Mouse (Mus musculus) kidney, embryonic 15.5 days (tissue): ENCODE results near the gene Rab4b. TPM values are rescaled to one million over a fixed set of nuclear protein-coding genes. Genes with fewer than 3 reads are reported as not detected.

Experiments
- ATAC-seq: fragments of 200-750 bp; cut with Nextera tagmentation; replicated peaks from 2 replicates; pipeline ENCODE4 v1.8.0; 2017; ENCODE audit warnings: moderate TSS enrichment; ENCODE audit not compliant: low FRiP score
- H3K27ac ChIP-seq: fragments of 300-500 bp; sonication (generic); 2 replicates; pipeline ENCODE4 v1.5.1; 2015; ENCODE audit warnings: mild to moderate bottlenecking, inconsistent platforms
- H3K27me3 ChIP-seq: fragments of 300-500 bp; sonication (generic); 2 replicates; pipeline ENCODE4 v1.6.1; 2015; ENCODE audit warnings: inconsistent platforms
- H3K36me3 ChIP-seq: fragments of 300-500 bp; sonication (generic); 2 replicates; pipeline ENCODE4 v1.6.1; 2015; ENCODE audit warnings: inconsistent platforms
- H3K4me1 ChIP-seq: fragments of 300-500 bp; sonication (generic); 2 replicates; pipeline ENCODE4 v1.6.1; 2015; ENCODE audit warnings: inconsistent platforms
- H3K4me2 ChIP-seq: fragments of 300-500 bp; sonication (generic); 2 replicates; pipeline ENCODE4 v1.6.1; 2015; ENCODE audit warnings: moderate library complexity, mild to moderate bottlenecking, inconsistent platforms
- H3K4me3 ChIP-seq: fragments of 300-500 bp; sonication (generic); replicated peaks from 2 replicates; pipeline ENCODE4 v1.5.1; 2015; ENCODE audit warnings: mild to moderate bottlenecking, inconsistent platforms
- H3K9ac ChIP-seq: fragments of 300-500 bp; sonication (generic); 2 replicates; pipeline ENCODE4 v1.6.1; 2015; ENCODE audit warnings: mild to moderate bottlenecking, inconsistent platforms
- H3K9me3 ChIP-seq: fragments of 300-500 bp; sonication (generic); replicated peaks from 2 replicates; pipeline ENCODE4 v1.6.1; 2016; ENCODE audit warnings: inconsistent platforms
- WGBS: fragments of 180-500 bp; shearing (Covaris S2); methylation state at CpG from one replicate; pipeline ENCODE4 v1.1.7; 2015; ENCODE audit warnings: mixed read lengths; 5-methylcytosine and 5-hydroxymethylcytosine counted together
- polyA plus RNA-seq: library from polyadenylated mRNA; unstranded; fragments of >200 nt; fragmentation: Nextera tagmentation; extraction: Ambion mirVana; gene quantifications from 2 replicates; pipeline ENCODE4 v1.2.1, GENCODE M21; 2015

Gene Rab4b
- 60.1 and 66.8 TPM in 2 replicates for polyA plus RNA-seq

DNA sequence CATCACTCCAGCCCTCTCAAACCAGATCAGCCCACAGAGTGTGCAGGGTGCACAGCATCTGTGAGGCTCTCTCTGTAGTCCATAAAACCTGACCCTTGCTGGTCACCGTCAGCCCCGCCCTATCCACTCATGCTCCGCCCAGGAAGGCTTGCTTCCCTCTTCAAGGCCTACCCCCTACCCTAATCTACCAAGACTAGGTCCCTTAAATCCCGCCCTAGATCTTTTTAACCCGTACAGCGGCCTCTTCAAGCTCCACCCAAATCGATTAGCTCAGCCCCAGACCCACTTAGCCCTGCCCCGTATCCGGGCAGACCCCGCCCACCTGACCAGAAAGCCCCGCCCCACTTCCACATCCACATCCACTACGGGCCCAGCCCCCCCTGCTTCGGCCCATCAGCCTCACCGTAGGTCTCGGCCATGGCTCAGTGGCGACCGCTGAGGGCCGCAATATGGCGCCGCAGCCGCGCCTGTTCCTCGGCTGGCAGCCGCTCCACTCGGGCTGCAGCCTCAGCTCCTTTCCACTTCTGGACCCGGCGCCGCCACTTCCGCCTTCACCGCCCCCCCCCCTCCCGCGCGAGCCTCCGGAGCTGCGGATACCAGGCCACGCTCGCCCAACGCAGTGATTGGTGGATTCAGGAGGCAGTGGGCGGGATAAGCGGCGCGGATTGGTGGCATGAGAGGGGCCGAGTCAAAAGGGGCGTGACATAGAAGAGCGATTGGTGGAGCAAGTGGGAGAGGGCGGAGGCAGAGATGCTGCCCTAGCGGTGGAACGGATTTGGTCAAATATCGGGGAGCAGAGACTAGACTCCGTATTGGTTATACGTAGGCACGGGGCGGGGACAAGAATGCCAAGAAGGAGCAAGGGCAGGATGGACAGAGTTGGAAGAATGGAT is at the start of gene Rab4b:
Gene Rab4b (minus strand): TSS at position 573 of the 893 bp plus-strand sequence.
- Histone ChIP-seq H3K4me1 (peaks cover 28% of the 10 kb centered on the region), H3K27me3 (no peaks in the 10 kb centered on the region), H3K4me2 (peak within 1 kb of the TSS; percentile 56), H3K9me3 (no peaks in the 10 kb centered on the region), H3K4me3 (peak within 1 kb of the TSS; percentile 70), H3K9ac (peak within 1 kb of the TSS; percentile 61), H3K27ac (peak within 1 kb of the TSS; percentile 97), H3K36me3 (peaks cover 24% of the 10 kb centered on the region)
- WGBS = under 1% methylated on average over 53 of the region's 53 CpGs
- ATAC-seq = peak; percentile 98

GRCm38 (mm10) chr7:27228281-27228821 is 49.7 kb upstream of the Rab4b start, which contains the start of gene Itpkc:
Gene Itpkc (minus strand): TSS chr7:27228661.
- peak within 1 kb of the TSS; percentile 80 for H3K9ac ChIP-seq
- peak; percentile 76 for ATAC-seq
- no peaks in the 10 kb centered on the region for H3K36me3 ChIP-seq
- peaks cover 56% of the 10 kb centered on the region for H3K4me1 ChIP-seq
- peak within 1 kb of the TSS; percentile 87 for H3K4me2 ChIP-seq
- H3K4me3 ChIP-seq = peak within 1 kb of the TSS; percentile 90
- under 1% methylated on average over 49 of the region's 49 CpGs for WGBS
- H3K27me3 ChIP-seq = no peaks in the 10 kb centered on the region
- H3K9me3 ChIP-seq = no peaks in the 10 kb centered on the region
- peak within 1 kb of the TSS; percentile 92 for H3K27ac ChIP-seq

DNA sequence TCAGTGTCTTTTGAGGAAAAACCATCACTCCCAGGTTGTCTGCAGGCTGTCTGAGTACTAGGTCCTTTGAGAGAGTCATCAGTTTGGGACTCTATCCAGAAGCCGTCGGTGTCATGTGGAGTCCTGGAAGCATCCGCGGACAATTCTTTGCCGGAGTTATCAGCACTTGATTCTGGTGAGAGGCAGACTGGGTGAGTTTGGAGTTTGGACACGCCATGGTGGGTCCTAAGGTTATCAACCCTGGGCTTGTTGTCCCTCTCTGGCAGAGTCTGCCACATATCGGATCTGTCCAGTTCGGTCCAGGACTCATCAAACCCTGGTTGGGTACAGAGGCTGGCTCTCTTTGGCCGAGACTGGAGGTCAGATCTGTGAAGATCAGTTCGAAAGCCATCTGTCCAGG is 49.0 kb upstream of the Rab4b start:
- no peaks in the 10 kb centered on the region for H3K27me3 ChIP-seq
- peaks cover 54% of the 10 kb centered on the region for H3K4me1 ChIP-seq
- H3K4me3 ChIP-seq = peak overlapping the region; percentile 90
- H3K9me3 ChIP-seq = no peaks in the 10 kb centered on the region
- H3K4me2 ChIP-seq = peak overlapping the region; percentile 87
- 2% methylated on average over 10 of the region's 10 CpGs for WGBS
- ATAC-seq = peak; percentile 9
- peak overlapping the region; percentile 80 for H3K9ac ChIP-seq
- 0 out of 2 replicates have a peak, but pooled peaks cover 2% of the 10 kb centered on the region for H3K36me3 ChIP-seq
- H3K27ac ChIP-seq = peak overlapping the region; percentile 92

GRCm38 (mm10) chr7:27227276-27227675 is 48.6 kb upstream of the Rab4b start:
- 30% methylated on average over 9 of the region's 9 CpGs for WGBS
- H3K4me3 ChIP-seq = peak overlapping the region; percentile 90

DNA sequence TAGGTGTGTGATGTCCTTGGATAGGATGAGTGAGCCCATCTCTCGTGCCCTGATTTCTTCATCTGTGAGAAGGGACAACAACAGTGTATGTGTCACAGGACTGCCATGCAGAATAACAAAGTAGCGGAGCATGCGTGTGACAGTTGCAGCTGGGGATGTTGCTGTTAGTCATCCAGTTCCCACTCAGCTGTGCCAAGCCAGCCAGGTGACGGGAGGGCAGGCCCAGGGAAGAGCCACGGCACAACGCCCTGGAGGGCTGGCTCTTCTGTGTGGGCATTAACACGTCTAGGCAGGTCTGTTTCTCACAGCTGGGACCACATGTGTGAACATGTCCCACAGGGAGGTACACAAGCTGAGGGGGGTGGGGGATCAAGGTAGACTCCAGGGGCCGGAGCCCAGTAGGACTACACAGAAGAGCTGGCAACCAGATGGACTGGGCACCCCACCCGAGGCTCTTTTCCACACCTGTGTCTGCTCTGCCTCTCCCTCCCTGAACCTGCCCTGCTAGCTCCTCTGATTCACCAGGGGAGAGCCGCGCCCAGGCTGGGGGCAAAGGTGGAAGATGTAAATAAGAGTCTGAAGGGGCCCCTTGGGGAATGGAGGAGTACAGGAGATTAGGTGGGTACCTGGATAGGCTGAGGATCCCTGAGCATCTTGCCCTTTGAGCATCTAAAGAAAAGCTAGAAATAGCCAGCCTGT is 46.3 kb upstream of the Rab4b start:
- H3K27me3 ChIP-seq = no peaks in the 10 kb centered on the region
- ATAC-seq = no peak
- peaks cover 5% of the 10 kb centered on the region; the same call in 1 of the 2 replicates for H3K36me3 ChIP-seq
- H3K4me1 ChIP-seq = peaks cover 49% of the 10 kb centered on the region
- H3K9ac ChIP-seq = no peak overlapping the region
- H3K27ac ChIP-seq = no peak overlapping the region
- peak overlapping the region; percentile 87 for H3K4me2 ChIP-seq
- H3K4me3 ChIP-seq = no peak overlapping the region
- no peaks in the 10 kb centered on the region for H3K9me3 ChIP-seq
- 65% methylated on average over 11 of the region's 11 CpGs for WGBS

More at GRCm38 (mm10) chr7:27227276-27227675, 48.6 kb upstream of the Rab4b start:
- 0 out of 2 replicates have a peak, but pooled peaks cover 4% of the 10 kb centered on the region for H3K36me3 ChIP-seq
- H3K9me3 ChIP-seq = no peaks in the 10 kb centered on the region
- no peak for ATAC-seq
- peaks cover 51% of the 10 kb centered on the region for H3K4me1 ChIP-seq
- H3K4me2 ChIP-seq = peak overlapping the region; percentile 87
- H3K9ac ChIP-seq = peak overlapping the region; percentile 80
- H3K27me3 ChIP-seq = no peaks in the 10 kb centered on the region
- no peak overlapping the region for H3K27ac ChIP-seq

DNA sequence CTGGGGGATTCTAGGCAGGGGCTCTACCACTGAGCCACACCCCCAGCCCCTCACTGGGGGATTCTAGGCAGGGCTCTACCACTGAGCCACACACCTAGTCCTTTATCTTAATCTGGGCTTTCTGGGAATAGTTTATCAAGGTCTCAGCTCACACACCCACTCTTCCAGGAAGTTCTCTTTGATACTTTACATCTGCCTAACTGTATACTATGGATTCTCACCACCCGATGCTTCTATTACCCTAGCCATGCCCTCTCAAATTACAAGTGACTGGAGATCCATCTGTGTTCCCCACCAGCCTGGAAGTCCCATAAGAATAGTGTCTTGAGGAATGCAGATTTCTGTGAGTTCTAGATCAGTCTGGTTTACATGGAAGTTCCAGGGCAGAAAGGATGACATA is 43.8 kb upstream of the Rab4b start:
- Histone ChIP-seq H3K4me1 (peaks cover 42% of the 10 kb centered on the region), H3K27ac (no peak overlapping the region), H3K9me3 (no peaks in the 10 kb centered on the region), H3K4me3 (no peak overlapping the region), H3K36me3 (peaks cover 30% of the 10 kb centered on the region), H3K4me2 (no peak overlapping the region), H3K27me3 (no peaks in the 10 kb centered on the region), H3K9ac (no peak overlapping the region)
- no peak for ATAC-seq
- 60% methylated on average over 1 of the region's 1 CpGs for WGBS

GRCm38 (mm10) chr7:27221939-27222338 is 43.2 kb upstream of the Rab4b start:
- Histone ChIP-seq H3K9ac (no peak overlapping the region), H3K27ac (no peak overlapping the region), H3K36me3 (peaks cover 33% of the 10 kb centered on the region), H3K4me2 (no peak overlapping the region), H3K9me3 (no peaks in the 10 kb centered on the region), H3K4me3 (no peak overlapping the region), H3K4me1 (peaks cover 36% of the 10 kb centered on the region), H3K27me3 (no peaks in the 10 kb centered on the region)
- ATAC-seq = no peak
- 69% methylated on average over 6 of the region's 6 CpGs for WGBS

- ATAC-seq = 0 out of 2 replicates have a peak, but pooled peaks have one; percentile 6
- Histone ChIP-seq H3K4me2 (no peak overlapping the region), H3K27ac (no peak overlapping the region), H3K9ac (no peak overlapping the region), H3K4me1 (peaks cover 16% of the 10 kb centered on the region), H3K4me3 (no peak overlapping the region), H3K36me3 (peaks cover 51% of the 10 kb centered on the region), H3K9me3 (no peaks in the 10 kb centered on the region), H3K27me3 (no peaks in the 10 kb centered on the region)
- WGBS = 56% methylated on average over 11 of the region's 11 CpGs
Observed at GRCm38 (mm10) chr7:27219937-27220336, 41.2 kb upstream of the Rab4b start.

DNA sequence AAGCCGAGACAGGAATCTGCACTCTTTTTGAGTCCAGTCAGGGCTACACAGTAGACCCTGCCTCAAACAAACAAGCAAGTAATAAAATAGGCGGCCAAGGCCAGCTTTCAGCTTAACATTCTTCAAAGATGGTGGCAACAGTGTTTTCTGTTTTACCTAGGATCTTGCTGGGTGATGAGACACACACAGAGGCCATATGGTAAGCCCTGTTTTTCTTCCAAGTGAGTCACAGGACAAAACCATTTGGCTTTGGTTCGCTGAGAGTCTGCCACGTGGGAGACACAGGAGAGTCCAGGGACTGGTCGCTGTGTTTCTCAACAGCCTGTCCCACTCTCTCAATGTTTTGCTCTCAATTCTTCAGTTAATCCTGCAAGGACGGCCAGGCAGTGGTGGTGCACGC is 39.9 kb upstream of the Rab4b start:
- Histone ChIP-seq H3K27ac (no peak overlapping the region), H3K4me1 (peaks cover 3% of the 10 kb centered on the region), H3K9ac (no peak overlapping the region), H3K27me3 (no peaks in the 10 kb centered on the region), H3K36me3 (peaks cover 61% of the 10 kb centered on the region), H3K4me2 (no peak overlapping the region), H3K9me3 (no peaks in the 10 kb centered on the region), H3K4me3 (no peak overlapping the region)
- no peak for ATAC-seq
- 59% methylated on average over 7 of the region's 7 CpGs for WGBS

DNA sequence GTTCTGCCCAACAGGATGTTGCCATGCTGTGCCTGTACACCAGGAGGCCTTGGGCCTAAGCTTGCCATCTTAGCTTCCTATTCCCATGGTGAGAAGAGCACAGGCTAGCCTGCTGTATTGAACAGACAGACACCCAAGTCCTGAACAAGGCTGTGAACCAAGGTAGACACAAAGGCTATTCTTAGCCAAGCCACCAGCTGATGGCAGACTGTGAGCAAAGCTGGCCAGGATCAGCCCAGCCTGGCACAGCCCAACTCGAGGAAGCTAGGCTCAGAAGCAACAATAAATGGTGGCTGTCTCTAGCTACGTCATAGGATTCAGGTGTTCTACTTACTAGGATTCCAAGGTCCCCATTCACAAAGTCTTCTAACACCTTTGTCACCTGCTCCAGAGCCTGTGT is 33.9 kb upstream of the Rab4b start:
- H3K4me2 ChIP-seq = no peak overlapping the region
- no peak overlapping the region for H3K4me3 ChIP-seq
- H3K27ac ChIP-seq = no peak overlapping the region
- 89% methylated on average over 2 of the region's 2 CpGs for WGBS
- H3K36me3 ChIP-seq = peaks cover 92% of the 10 kb centered on the region
- no peaks in the 10 kb centered on the region for H3K9me3 ChIP-seq
- no peaks in the 10 kb centered on the region for H3K27me3 ChIP-seq
- no peak for ATAC-seq
- no peak overlapping the region for H3K9ac ChIP-seq
- H3K4me1 ChIP-seq = no peaks in the 10 kb centered on the region

DNA sequence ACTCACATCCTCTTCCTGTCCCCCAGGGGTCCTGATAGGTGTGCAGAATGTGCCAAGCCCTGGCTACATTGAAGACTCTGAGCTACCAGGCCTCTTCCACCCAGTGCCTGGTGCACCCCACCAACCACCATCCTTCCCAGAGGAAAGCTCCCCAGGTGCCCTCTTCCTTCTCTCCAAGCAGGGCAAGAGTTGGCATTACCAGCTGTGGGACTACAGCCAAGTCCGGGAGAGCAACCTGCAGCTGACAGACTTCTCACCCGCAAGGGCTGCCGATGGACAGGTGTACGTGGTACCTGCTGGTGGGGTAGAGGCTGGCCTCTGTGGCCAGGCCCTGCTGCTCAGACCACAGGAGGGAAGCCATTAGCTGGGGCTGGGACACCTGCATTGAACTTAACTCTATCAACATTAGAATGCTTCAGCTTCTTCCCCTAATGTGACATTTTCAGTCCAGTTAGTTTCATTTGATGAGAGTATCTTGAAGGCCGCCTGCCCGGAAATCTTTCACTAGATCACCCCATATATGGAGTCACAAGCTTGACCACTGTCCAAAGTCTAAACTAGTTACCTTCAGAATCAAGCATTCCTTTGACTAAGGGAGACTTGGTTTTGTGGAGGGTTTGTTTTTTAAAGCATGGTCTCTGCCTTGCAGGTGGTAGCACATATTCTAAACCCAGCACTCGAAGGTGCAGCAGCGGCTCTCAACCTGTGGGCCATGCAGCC is 25.2 kb upstream of the Rab4b start:
- Histone ChIP-seq H3K27ac (no peak overlapping the region), H3K4me3 (no peak overlapping the region), H3K9me3 (no peaks in the 10 kb centered on the region), H3K4me2 (no peak overlapping the region), H3K27me3 (no peaks in the 10 kb centered on the region), H3K4me1 (no peaks in the 10 kb centered on the region), H3K9ac (no peak overlapping the region), H3K36me3 (peaks cover 69% of the 10 kb centered on the region)
- WGBS = 98% methylated on average over 8 of the region's 8 CpGs
- ATAC-seq = no peak
